Mouse (Mus musculus): ENCODE measurements around the gene Tmem206. TPM values are rescaled to one million over a fixed set of nuclear protein-coding genes. Genes with fewer than 3 reads are reported as not detected.
A peak's percentile ranks its signal among the peaks of the same experiment; 100 is the strongest.

Gene Tmem206
- total RNA-seq, 1 experiment: 9.9 TPM

DNA sequence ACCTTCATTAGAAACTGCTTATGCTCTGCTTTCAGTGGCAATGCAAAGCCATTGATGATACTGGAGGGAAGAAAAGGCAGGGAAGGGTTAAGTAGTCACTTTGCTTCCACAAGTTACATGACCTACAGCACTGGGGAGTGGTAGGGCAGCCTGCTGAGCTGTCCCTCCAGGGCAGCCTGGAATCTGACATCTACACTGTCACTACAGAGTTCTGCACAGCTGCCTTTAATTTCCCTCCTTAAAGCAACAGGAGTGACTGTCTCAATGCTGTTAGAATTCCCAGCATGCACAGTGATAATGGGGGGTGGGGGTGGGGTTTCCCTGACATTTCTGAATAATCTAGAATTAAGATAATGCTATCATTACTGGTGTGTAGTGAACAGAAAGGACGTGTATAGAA, 31.2 kb downstream of the Tmem206 start:
- no peak for TF ChIP-seq HCFC1 (IDR thresholded peaks at IDR 0.05; ENCODE audit: borderline replicate concordance, insufficient read depth, low read length)
- no peak for TF ChIP-seq CHD2 (IDR thresholded peaks at IDR 0.05; ENCODE audit: low read depth, low read length)
- TF ChIP-seq ZC3H11A (IDR thresholded peaks at IDR 0.05; ENCODE audit: borderline replicate concordance, low read depth, low read length): no peak
- TF ChIP-seq MAFK (IDR thresholded peaks at IDR 0.05; ENCODE audit: insufficient read depth, low read depth, low read length): no peak
- TF ChIP-seq ZNF384 (IDR thresholded peaks at IDR 0.05; ENCODE audit: low read depth, low read length): no peak
- H3K27ac ChIP-seq (ENCODE audit: insufficient read depth, low read depth, low read length, poor library complexity, severe bottlenecking): no peak overlapping the region
- peaks cover 0 to 3% of the 10 kb centered on the region in 2 experiments; a peak in 1 of 4 replicates for H3K4me1 ChIP-seq (ENCODE audit: control insufficient read depth in 2 of 2, insufficient read depth in 2 of 2, low read length in 2 of 2, poor library complexity in 1 of 2)
- no peaks in the 10 kb centered on the region for H3K9me3 ChIP-seq (ENCODE audit: control insufficient read depth, insufficient read depth, low read depth, low read length)
- no peak overlapping the region for H3K9ac ChIP-seq (ENCODE audit: insufficient read depth, low read depth, low read length, poor library complexity, severe bottlenecking)
- peaks cover 24% of the 10 kb centered on the region for H3K36me3 ChIP-seq (ENCODE audit: control insufficient read depth, insufficient read depth, low read length, poor library complexity, severe bottlenecking)
- H3K4me3 ChIP-seq (ENCODE audit: insufficient read depth in 1 of 2, low read depth in 1 of 2, low read length in 2 of 2, poor library complexity in 1 of 2, severe bottlenecking in 1 of 2): no peak overlapping the region
- in situ Hi-C loops (cut with MboI; ENCODE audit: low sequenced_read_pairs in 2 of 2, unreplicated experiment in 2 of 2): loop anchor here (25.0 kb wide), 2 partner anchors 180 to 455 kb away; partner anchors contain the start of gene Nek2 (in 1 of the 2)
- DNase-seq (ENCODE audit: low read depth, low spot score): no peak

DNA sequence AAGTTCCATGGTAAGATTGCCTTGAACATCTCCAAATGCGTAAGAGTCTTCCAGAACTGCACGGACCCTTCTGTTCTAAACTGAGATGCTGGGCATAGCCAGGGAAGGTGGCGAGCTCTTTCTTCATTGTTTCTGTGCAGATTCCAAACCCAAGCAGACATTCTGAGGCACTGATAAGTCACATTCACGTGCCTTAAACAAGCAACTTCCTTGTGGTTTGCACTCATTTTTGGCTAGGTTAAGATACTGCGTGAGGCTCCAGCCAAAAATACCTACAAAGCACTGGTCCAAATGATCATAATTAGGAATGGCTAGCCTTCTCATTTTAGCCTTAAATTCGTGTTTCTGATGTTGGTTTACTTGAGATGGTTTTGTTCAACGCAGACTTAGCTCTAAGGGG, 33.8 kb downstream of the Tmem206 start:
- no peak overlapping the region for H3K4me3 ChIP-seq (ENCODE audit: insufficient read depth in 1 of 2, low read depth in 1 of 2, low read length in 2 of 2, poor library complexity in 1 of 2, severe bottlenecking in 1 of 2)
- H3K27ac ChIP-seq (ENCODE audit: insufficient read depth, low read depth, low read length, poor library complexity, severe bottlenecking): no peak overlapping the region
- H3K9me3 ChIP-seq (ENCODE audit: control insufficient read depth, insufficient read depth, low read depth, low read length): no peaks in the 10 kb centered on the region
- H3K9ac ChIP-seq (ENCODE audit: insufficient read depth, low read depth, low read length, poor library complexity, severe bottlenecking): no peak overlapping the region
- no peak for DNase-seq (ENCODE audit: low read depth, low spot score)
- H3K36me3 ChIP-seq (ENCODE audit: control insufficient read depth, insufficient read depth, low read length, poor library complexity, severe bottlenecking): peaks cover 23% of the 10 kb centered on the region
- in situ Hi-C loops (cut with MboI; ENCODE audit: low sequenced_read_pairs in 2 of 2, unreplicated experiment in 2 of 2): loop anchor here (25.0 kb wide), 2 partner anchors 178 to 453 kb away; partner anchors contain the start of gene Nek2 (in 1 of the 2)
- no peak for TF ChIP-seq ZC3H11A (IDR thresholded peaks at IDR 0.05; ENCODE audit: borderline replicate concordance, low read depth, low read length)
- TF ChIP-seq HCFC1 (IDR thresholded peaks at IDR 0.05; ENCODE audit: borderline replicate concordance, insufficient read depth, low read length): no peak
- no peak for TF ChIP-seq ZNF384 (IDR thresholded peaks at IDR 0.05; ENCODE audit: low read depth, low read length)
- no peak for TF ChIP-seq CHD2 (IDR thresholded peaks at IDR 0.05; ENCODE audit: low read depth, low read length)
- TF ChIP-seq MAFK (IDR thresholded peaks at IDR 0.05; ENCODE audit: insufficient read depth, low read depth, low read length): no peak
- H3K4me1 ChIP-seq (ENCODE audit: control insufficient read depth in 2 of 2, insufficient read depth in 2 of 2, low read length in 2 of 2, poor library complexity in 1 of 2): no peaks in the 10 kb centered on the region

DNA sequence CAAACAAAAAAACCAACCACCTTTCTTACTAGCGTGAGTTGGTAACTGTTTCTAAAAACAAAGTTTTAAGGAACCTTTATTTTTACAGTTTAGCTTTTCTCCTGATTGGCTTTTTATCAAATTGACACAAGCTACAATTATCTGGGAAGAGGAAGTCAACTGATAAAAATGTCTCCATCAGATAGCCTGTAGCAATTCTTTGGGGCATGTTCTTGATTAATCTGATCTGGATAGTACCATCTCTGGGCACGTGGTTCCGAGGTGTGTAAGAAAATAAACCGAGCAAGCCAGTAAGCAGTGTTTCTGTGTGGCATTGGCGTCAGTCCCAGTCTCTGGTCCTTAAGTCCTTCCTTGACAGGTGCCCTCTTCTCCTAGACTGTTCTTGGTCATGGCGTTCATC, 36.7 kb downstream of the Tmem206 start:
- Histone ChIP-seq H3K27ac (ENCODE audit: insufficient read depth, low read depth, low read length, poor library complexity, severe bottlenecking) (no peak overlapping the region), H3K9me3 (ENCODE audit: control insufficient read depth, insufficient read depth, low read depth, low read length) (no peaks in the 10 kb centered on the region), H3K4me1 (ENCODE audit: control insufficient read depth in 2 of 2, insufficient read depth in 2 of 2, low read length in 2 of 2, poor library complexity in 1 of 2) (no peaks in the 10 kb centered on the region), H3K36me3 (ENCODE audit: control insufficient read depth, insufficient read depth, low read length, poor library complexity, severe bottlenecking) (peaks cover 12% of the 10 kb centered on the region), H3K9ac (ENCODE audit: insufficient read depth, low read depth, low read length, poor library complexity, severe bottlenecking) (no peak overlapping the region), H3K4me3 (ENCODE audit: insufficient read depth in 1 of 2, low read depth in 1 of 2, low read length in 2 of 2, poor library complexity in 1 of 2, severe bottlenecking in 1 of 2) (no peak overlapping the region)
- in situ Hi-C loops (cut with MboI; ENCODE audit: low sequenced_read_pairs in 2 of 2, unreplicated experiment in 2 of 2): loop anchor here (25.0 kb wide), 2 partner anchors 175 to 450 kb away; partner anchors contain the start of gene Nek2 (in 1 of the 2)
- TF ChIP-seq ZNF384 (IDR thresholded peaks at IDR 0.05; ENCODE audit: low read depth, low read length) (no peak), MAFK (IDR thresholded peaks at IDR 0.05; ENCODE audit: insufficient read depth, low read depth, low read length) (no peak), HCFC1 (IDR thresholded peaks at IDR 0.05; ENCODE audit: borderline replicate concordance, insufficient read depth, low read length) (no peak), ZC3H11A (IDR thresholded peaks at IDR 0.05; ENCODE audit: borderline replicate concordance, low read depth, low read length) (no peak), CHD2 (IDR thresholded peaks at IDR 0.05; ENCODE audit: low read depth, low read length) (no peak)
- DNase-seq (ENCODE audit: low read depth, low spot score): no peak

DNA sequence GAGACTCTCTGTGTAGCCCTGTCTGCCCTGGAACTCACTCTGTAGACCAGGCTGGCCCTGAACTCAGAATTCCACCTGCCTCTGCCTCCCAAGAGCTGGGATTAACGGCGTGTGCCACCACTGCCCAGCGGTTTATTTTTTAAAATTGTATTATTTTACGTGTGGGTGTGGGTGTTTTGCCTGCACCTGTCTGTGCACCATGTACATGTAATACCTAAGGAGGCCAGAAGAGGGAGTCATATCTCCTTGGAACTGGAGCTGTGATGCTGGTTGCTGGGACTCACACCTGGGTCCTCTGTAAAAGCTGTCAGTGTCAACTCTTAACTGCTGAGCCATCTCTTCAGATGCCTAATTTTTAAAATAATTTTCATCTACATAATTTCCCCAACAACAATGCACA, 38.8 kb downstream of the Tmem206 start:
- Histone ChIP-seq H3K4me1 (ENCODE audit: control insufficient read depth in 2 of 2, insufficient read depth in 2 of 2, low read length in 2 of 2, poor library complexity in 1 of 2) (no peaks in the 10 kb centered on the region), H3K4me3 (ENCODE audit: insufficient read depth in 1 of 2, low read depth in 1 of 2, low read length in 2 of 2, poor library complexity in 1 of 2, severe bottlenecking in 1 of 2) (no peak overlapping the region), H3K36me3 (ENCODE audit: control insufficient read depth, insufficient read depth, low read length, poor library complexity, severe bottlenecking) (peaks cover 10% of the 10 kb centered on the region), H3K27ac (ENCODE audit: insufficient read depth, low read depth, low read length, poor library complexity, severe bottlenecking) (no peak overlapping the region), H3K9me3 (ENCODE audit: control insufficient read depth, insufficient read depth, low read depth, low read length) (no peaks in the 10 kb centered on the region), H3K9ac (ENCODE audit: insufficient read depth, low read depth, low read length, poor library complexity, severe bottlenecking) (no peak overlapping the region)
- in situ Hi-C loops (cut with MboI; ENCODE audit: low sequenced_read_pairs in 2 of 2, unreplicated experiment in 2 of 2): loop anchor here (25.0 kb wide), 2 partner anchors 173 to 448 kb away; partner anchors contain the start of gene Nek2 (in 1 of the 2)
- TF ChIP-seq HCFC1 (IDR thresholded peaks at IDR 0.05; ENCODE audit: borderline replicate concordance, insufficient read depth, low read length): no peak
- TF ChIP-seq ZC3H11A (IDR thresholded peaks at IDR 0.05; ENCODE audit: borderline replicate concordance, low read depth, low read length): peak; percentile 15; the same call in 1 of the 2 replicates
- TF ChIP-seq MAFK (IDR thresholded peaks at IDR 0.05; ENCODE audit: insufficient read depth, low read depth, low read length): no peak
- no peak for TF ChIP-seq ZNF384 (IDR thresholded peaks at IDR 0.05; ENCODE audit: low read depth, low read length)
- peak; percentile 51 for DNase-seq (ENCODE audit: low read depth, low spot score)
